Mouse (Mus musculus) cortical plate, adult 2 months (tissue): ENCODE measurements at regions not wholly inside any gene's neighbourhood (a gene's known extent, or its start where the extent isn't known, plus 50 kb on each side); places are given as distances from the start of the nearest gene placed in this dataset.

Experiments used
- CTCF ChIP-seq: fragments of 200-500 bp; IDR thresholded peaks from 2 replicates; pipeline ENCODE4 v1.5.1; 2011; ENCODE audit warnings: mild to moderate bottlenecking, control low read depth, low read length; ENCODE audit not compliant: insufficient read depth; ENCODE audit errors: extremely low read depth
- POLR2A ChIP-seq: fragments of 200-500 bp; IDR thresholded peaks from 2 replicates; pipeline ENCODE4 v1.6.1; 2011; ENCODE audit warnings: mild to moderate bottlenecking, low read length, control low read depth; ENCODE audit not compliant: insufficient read depth; ENCODE audit errors: extremely low read depth

GRCm38 (mm10) chr7:134528026-134528425, 142.4 kb upstream of the Dock1 start:
- no peak for TF ChIP-seq POLR2A
- TF ChIP-seq CTCF: no peak
